Mouse (Mus musculus) MEL (cell line): ENCODE data around the gene Ptcra. TPM values are rescaled to one million over a fixed set of nuclear protein-coding genes. Genes with fewer than 3 reads are reported as not detected.

ENCODE experiments used
- DNase-seq: peaks from one replicate; pipeline ENCODE4 v3.0.0; 2011; ENCODE audit warnings: low read depth, low spot score
- H3K27ac ChIP-seq: 2 replicates; pipeline ENCODE4 v1.5.1; 2012; ENCODE audit warnings: low read depth, mild to moderate bottlenecking, control low read depth, low read length, moderate library complexity; ENCODE audit not compliant: control insufficient read depth
- H3K27me3 ChIP-seq, 2 experiments: fragments of 150-350 bp in 1 of 2; sonication (generic) in 1 of 2; 2 replicates each; pipeline ENCODE4 v1.6.1; 2012; ENCODE audit warnings: low read length in 2 of 2, mild to moderate bottlenecking in 2 of 2, improper control_type of control experiment in 1 of 2, moderate library complexity in 1 of 2; ENCODE audit not compliant: insufficient read depth in 2 of 2, control insufficient read depth in 1 of 2
- H3K36me3 ChIP-seq, 2 experiments: 2 replicates each; pipeline ENCODE4 v1.6.1; 2012 to 2014; ENCODE audit warnings: low read length in 2 of 2, improper control_type of control experiment in 1 of 2, inconsistent platforms in 1 of 2, mild to moderate bottlenecking in 1 of 2; ENCODE audit not compliant: insufficient read depth in 2 of 2, control insufficient read depth in 1 of 2
- H3K4me1 ChIP-seq, 2 experiments: fragments of 150-350 bp in 1 of 2; sonication (generic) in 1 of 2; 2 replicates each; pipeline ENCODE4 v1.6.1; 2012; ENCODE audit warnings: low read length in 2 of 2, improper control_type of control experiment in 1 of 2, mild to moderate bottlenecking in 1 of 2; ENCODE audit not compliant: insufficient read depth in 2 of 2, control insufficient read depth in 1 of 2
- H3K4me3 ChIP-seq, 2 experiments: fragments of 150-350 bp in 1 of 2; sonication (generic) in 1 of 2; 2 replicates each; pipeline ENCODE4 v1.5.1; 2012; ENCODE audit warnings: low read depth in 2 of 2, low read length in 2 of 2, mild to moderate bottlenecking in 2 of 2, moderate library complexity in 2 of 2, control low read depth in 1 of 2, improper control_type of control experiment in 1 of 2; ENCODE audit not compliant: control insufficient read depth in 1 of 2, insufficient read depth in 1 of 2
- H3K79me2 ChIP-seq: 2 replicates; pipeline ENCODE4 v1.6.1; 2012; ENCODE audit warnings: mild to moderate bottlenecking, low read length, moderate library complexity; ENCODE audit not compliant: control insufficient read depth, poor library complexity, insufficient read depth
- H3K9ac ChIP-seq: 2 replicates; pipeline ENCODE4 v1.6.1; 2012; ENCODE audit warnings: low read depth, mild to moderate bottlenecking, control low read depth, low read length, moderate library complexity; ENCODE audit not compliant: control insufficient read depth, poor library complexity, severe bottlenecking
- H3K9me3 ChIP-seq: fragments of 150-350 bp; sonication (generic); replicated peaks from 2 replicates; pipeline ENCODE4 v1.6.1; 2012; ENCODE audit warnings: mild to moderate bottlenecking, low read length, improper control_type of control experiment, moderate library complexity; ENCODE audit not compliant: insufficient read depth
- CHD2 ChIP-seq: IDR thresholded peaks from 2 replicates; pipeline ENCODE4 v1.6.1; 2011; ENCODE audit warnings: low read length, improper control_type of control experiment
- CTCF ChIP-seq, 3 experiments: IDR thresholded peaks in 2 of 3; conservative IDR thresholded peaks in 1 of 3; 2 replicates each; pipeline ENCODE4 v1.5.1; 2011 to 2012; ENCODE audit warnings: low read length in 3 of 3, low read depth in 2 of 3, mild to moderate bottlenecking in 2 of 3, improper control_type of control experiment in 1 of 3, inconsistent platforms in 1 of 3, mixed read lengths in 1 of 3, moderate library complexity in 1 of 3; ENCODE audit not compliant: control insufficient read depth in 1 of 3, insufficient read depth in 1 of 3, poor library complexity in 1 of 3, severe bottlenecking in 1 of 3
- E2F4 ChIP-seq: IDR thresholded peaks from 2 replicates; pipeline ENCODE4 v1.6.1; 2011; ENCODE audit warnings: low read depth, low read length, improper control_type of control experiment, borderline replicate concordance
- ELF1 ChIP-seq: IDR thresholded peaks from 2 replicates; pipeline ENCODE4 v1.6.1; 2014; ENCODE audit warnings: low read depth, mild to moderate bottlenecking, inconsistent platforms, low read length, improper control_type of control experiment, moderate library complexity
- EP300 ChIP-seq, 2 experiments: IDR thresholded peaks; 2 replicates each; pipeline ENCODE4 v1.6.1; 2011; ENCODE audit warnings: improper control_type of control experiment in 2 of 2, low read length in 2 of 2, low read depth in 1 of 2, mild to moderate bottlenecking in 1 of 2
- ETS1 ChIP-seq: IDR thresholded peaks from 2 replicates; pipeline ENCODE4 v1.6.1; 2012; ENCODE audit warnings: low read depth, mild to moderate bottlenecking, inconsistent platforms, low read length, improper control_type of control experiment, moderate library complexity
- GATA1 ChIP-seq: IDR thresholded peaks from 2 replicates; pipeline ENCODE4 v1.6.1; 2011; ENCODE audit warnings: low read depth, low read length, improper control_type of control experiment
- HCFC1 ChIP-seq: IDR thresholded peaks from 2 replicates; pipeline ENCODE4 v1.6.1; 2012; ENCODE audit warnings: low read depth, mild to moderate bottlenecking, inconsistent platforms, low read length, improper control_type of control experiment, moderate library complexity
- JUND ChIP-seq: IDR thresholded peaks from 2 replicates; pipeline ENCODE4 v1.6.1; 2011; ENCODE audit warnings: low read depth, mild to moderate bottlenecking, improper control_type of control experiment, low read length
- KAT2A ChIP-seq: conservative IDR thresholded peaks from 2 replicates; pipeline ENCODE4 v1.6.1; 2012; ENCODE audit warnings: low read depth, low read length, improper control_type of control experiment, inconsistent platforms
- MAZ ChIP-seq: IDR thresholded peaks from 2 replicates; pipeline ENCODE4 v1.6.1; 2012; ENCODE audit warnings: low read depth, mild to moderate bottlenecking, inconsistent platforms, low read length, improper control_type of control experiment
- MEF2A ChIP-seq: IDR thresholded peaks from 2 replicates; pipeline ENCODE4 v1.6.1; 2014; ENCODE audit warnings: low read depth, mild to moderate bottlenecking, inconsistent platforms, low read length, improper control_type of control experiment; ENCODE audit not compliant: poor library complexity, insufficient replicate concordance, severe bottlenecking; ENCODE audit errors: extremely low read depth
- NELFE ChIP-seq: IDR thresholded peaks from 2 replicates; pipeline ENCODE4 v1.6.1; 2011; ENCODE audit warnings: low read depth, low read length, improper control_type of control experiment
- NRF1 ChIP-seq: IDR thresholded peaks from 2 replicates; pipeline ENCODE4 v1.6.1; 2014; ENCODE audit warnings: low read depth, mild to moderate bottlenecking, inconsistent platforms, low read length, improper control_type of control experiment, moderate library complexity; ENCODE audit not compliant: poor library complexity, insufficient read depth, severe bottlenecking
- POLR2AphosphoS5 ChIP-seq: IDR thresholded peaks from 2 replicates; pipeline ENCODE4 v1.6.1; 2012; ENCODE audit warnings: low read depth, borderline replicate concordance, mild to moderate bottlenecking, inconsistent platforms, low read length, moderate library complexity, mixed read lengths
- RAD21 ChIP-seq: IDR thresholded peaks from 2 replicates; pipeline ENCODE4 v1.6.1; 2011; ENCODE audit warnings: mild to moderate bottlenecking, low read depth, low read length, improper control_type of control experiment
- SIN3A ChIP-seq: IDR thresholded peaks from 2 replicates; pipeline ENCODE4 v1.6.1; 2012; ENCODE audit warnings: low read length, improper control_type of control experiment, inconsistent platforms
- TCF12 ChIP-seq: IDR thresholded peaks from 2 replicates; pipeline ENCODE4 v1.6.1; 2014; ENCODE audit warnings: low read depth, mild to moderate bottlenecking, inconsistent platforms, low read length, improper control_type of control experiment, moderate library complexity
- USF1 ChIP-seq: IDR thresholded peaks from 2 replicates; pipeline ENCODE4 v1.6.1; 2014; ENCODE audit warnings: low read depth, mild to moderate bottlenecking, inconsistent platforms, low read length, improper control_type of control experiment, moderate library complexity
- ZMIZ1 ChIP-seq: IDR thresholded peaks from 2 replicates; pipeline ENCODE4 v1.6.1; 2012; ENCODE audit warnings: low read depth, mild to moderate bottlenecking, inconsistent platforms, low read length, improper control_type of control experiment, moderate library complexity
- ZNF384 ChIP-seq: IDR thresholded peaks from 2 replicates; pipeline ENCODE4 v1.6.1; 2012; ENCODE audit warnings: low read depth, mild to moderate bottlenecking, inconsistent platforms, low read length, improper control_type of control experiment
- polyA plus RNA-seq, 2 experiments: library from polyadenylated mRNA; stranded (reverse) in 1 of 2; unstranded in 1 of 2; fragments of >175 nt in 1 of 2; fragments of >200 nt in 1 of 2; gene quantifications; 2 replicates each; pipeline versions ENCODE4 v1.2.1 to v1.2.4; 2012; ENCODE audit warnings: low replicate concordance in 2 of 2, low read depth in 1 of 2; ENCODE audit not compliant: insufficient read length in 2 of 2, insufficient read depth in 1 of 2, missing spikeins in 1 of 2
- total RNA-seq: library from RNA; depleted of rRNA; stranded (reverse); fragments of 300-350 nt; gene quantifications from 2 replicates; pipeline ENCODE4 v1.2.3, GENCODE M21; 2012

Ptcra gene
- total and polyA plus RNA-seq, 3 experiments, result 1.7 to 1.8 TPM; not detected in 1

GRCm38 (mm10) chr17:46747806-46748205 lies 15.7 kb downstream of the Ptcra start:
- peaks cover 12% of the 10 kb centered on the region in 2 experiments for H3K36me3 ChIP-seq
- H3K9me3 ChIP-seq, result no peaks in the 10 kb centered on the region
- no peak overlapping the region for H3K27ac ChIP-seq
- TF ChIP-seq HCFC1 (no peak), E2F4 (no peak)
- TF ChIP-seq, all 39 proteins: peak for 0
- no peak overlapping the region for H3K4me3 ChIP-seq
- peaks cover 27% of the 10 kb centered on the region for H3K79me2 ChIP-seq
- no peak for DNase-seq
- H3K9ac ChIP-seq, result no peak overlapping the region
- H3K27me3 ChIP-seq, result no peaks in the 10 kb centered on the region
- H3K4me1 ChIP-seq, result peaks cover 2 to 9% of the 10 kb centered on the region in 2 experiments; a peak in 3 of 4 replicates

DNA sequence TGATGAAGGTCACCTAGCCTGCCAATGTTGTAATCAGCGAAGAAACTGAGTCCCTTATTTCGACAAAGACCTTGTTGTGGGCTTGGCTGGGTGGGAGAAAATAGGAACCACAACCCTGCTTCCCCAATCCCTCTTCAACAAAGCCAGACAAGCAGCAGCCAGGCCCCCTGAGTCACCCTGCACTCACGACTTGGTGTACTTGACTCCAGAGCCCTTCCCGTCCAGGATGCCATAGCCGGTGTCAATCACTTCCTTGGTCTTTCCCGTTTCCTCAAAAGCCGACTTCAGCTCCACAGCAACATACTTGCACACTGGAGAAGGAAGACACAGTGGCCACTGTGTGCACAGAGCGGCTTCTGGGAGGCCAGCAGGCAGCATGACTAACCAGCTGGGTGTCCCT lies 16.3 kb downstream of the Ptcra start:
- Histone ChIP-seq H3K9ac (no peak overlapping the region), H3K27me3 (no peaks in the 10 kb centered on the region), H3K9me3 (no peaks in the 10 kb centered on the region), H3K27ac (no peak overlapping the region), H3K36me3 (peaks cover 9 to 12% of the 10 kb centered on the region in 2 experiments), H3K4me3 (no peak overlapping the region), H3K79me2 (peaks cover 27% of the 10 kb centered on the region), H3K4me1 (peaks cover 2 to 6% of the 10 kb centered on the region in 2 experiments; a peak in 3 of 4 replicates)
- no peak for DNase-seq
- TF ChIP-seq TCF12, result no peak
- TF ChIP-seq KAT2A, result no peak
- no peak for TF ChIP-seq SIN3A
- no peak for TF ChIP-seq MAZ
- TF ChIP-seq POLR2AphosphoS5, result no peak
- no peak for TF ChIP-seq CHD2
- TF ChIP-seq CTCF (IDR thresholded peaks at IDR 0.05 in 2 of 3, conservative IDR thresholded peaks at IDR 0.05 in 1 of 3; ENCODE audit: control insufficient read depth in 1 of 3, insufficient read depth in 1 of 3, low read depth in 2 of 3, low read length in 3 of 3, poor library complexity in 1 of 3, severe bottlenecking in 1 of 3), result no peak
- TF ChIP-seq JUND, result no peak
- TF ChIP-seq MEF2A, result no peak
- TF ChIP-seq GATA1, result no peak
- TF ChIP-seq ZMIZ1, result no peak
- no peak for TF ChIP-seq ETS1
- no peak for TF ChIP-seq E2F4
- TF ChIP-seq USF1, result no peak

GRCm38 (mm10) chr17:46745506-46745905 lies 18.0 kb downstream of the Ptcra start:
- H3K4me1 ChIP-seq, result peaks cover under 1% of the 10 kb centered on the region in 2 experiments; a peak in 2 of 4 replicates
- no peaks in the 10 kb centered on the region for H3K9me3 ChIP-seq
- H3K27ac ChIP-seq, result no peak overlapping the region
- H3K9ac ChIP-seq, result no peak overlapping the region
- peaks cover 4 to 12% of the 10 kb centered on the region in 2 experiments for H3K36me3 ChIP-seq
- TF ChIP-seq ZNF384, result no peak
- no peak for TF ChIP-seq EP300 (IDR thresholded peaks at IDR 0.05; ENCODE audit: low read depth in 1 of 2, low read length in 2 of 2)
- TF ChIP-seq ELF1, result no peak
- TF ChIP-seq NRF1, result no peak
- TF ChIP-seq ZMIZ1, result no peak
- no peak for TF ChIP-seq KAT2A
- no peak for TF ChIP-seq RAD21
- no peak for TF ChIP-seq NELFE
- DNase-seq, result no peak
- peaks cover 20% of the 10 kb centered on the region for H3K79me2 ChIP-seq
- H3K27me3 ChIP-seq, result no peaks in the 10 kb centered on the region
- no peak overlapping the region for H3K4me3 ChIP-seq
